Mouse (Mus musculus) MEL (cell line): ENCODE data around the gene Ptprn2. TPM values are rescaled to one million over a fixed set of nuclear protein-coding genes. Genes with fewer than 3 reads are reported as not detected.

Experiments used
- DNase-seq: peaks from one replicate; pipeline ENCODE4 v3.0.0; 2011; ENCODE audit warnings: low read depth, low spot score
- H3K27ac ChIP-seq: 2 replicates; pipeline ENCODE4 v1.5.1; 2012; ENCODE audit warnings: low read depth, mild to moderate bottlenecking, control low read depth, low read length, moderate library complexity; ENCODE audit not compliant: control insufficient read depth
- H3K27me3 ChIP-seq, 2 experiments: fragments of 150-350 bp in 1 of 2; sonication (generic) in 1 of 2; 2 replicates each; pipeline ENCODE4 v1.6.1; 2012; ENCODE audit warnings: low read length in 2 of 2, mild to moderate bottlenecking in 2 of 2, improper control_type of control experiment in 1 of 2, moderate library complexity in 1 of 2; ENCODE audit not compliant: insufficient read depth in 2 of 2, control insufficient read depth in 1 of 2
- H3K36me3 ChIP-seq, 2 experiments: 2 replicates each; pipeline ENCODE4 v1.6.1; 2012 to 2014; ENCODE audit warnings: low read length in 2 of 2, improper control_type of control experiment in 1 of 2, inconsistent platforms in 1 of 2, mild to moderate bottlenecking in 1 of 2; ENCODE audit not compliant: insufficient read depth in 2 of 2, control insufficient read depth in 1 of 2
- H3K4me1 ChIP-seq, 2 experiments: fragments of 150-350 bp in 1 of 2; sonication (generic) in 1 of 2; 2 replicates each; pipeline ENCODE4 v1.6.1; 2012; ENCODE audit warnings: low read length in 2 of 2, improper control_type of control experiment in 1 of 2, mild to moderate bottlenecking in 1 of 2; ENCODE audit not compliant: insufficient read depth in 2 of 2, control insufficient read depth in 1 of 2
- H3K4me3 ChIP-seq, 2 experiments: fragments of 150-350 bp in 1 of 2; sonication (generic) in 1 of 2; 2 replicates each; pipeline ENCODE4 v1.5.1; 2012; ENCODE audit warnings: low read depth in 2 of 2, low read length in 2 of 2, mild to moderate bottlenecking in 2 of 2, moderate library complexity in 2 of 2, control low read depth in 1 of 2, improper control_type of control experiment in 1 of 2; ENCODE audit not compliant: control insufficient read depth in 1 of 2, insufficient read depth in 1 of 2
- H3K79me2 ChIP-seq: 2 replicates; pipeline ENCODE4 v1.6.1; 2012; ENCODE audit warnings: mild to moderate bottlenecking, low read length, moderate library complexity; ENCODE audit not compliant: control insufficient read depth, poor library complexity, insufficient read depth
- H3K9ac ChIP-seq: 2 replicates; pipeline ENCODE4 v1.6.1; 2012; ENCODE audit warnings: low read depth, mild to moderate bottlenecking, control low read depth, low read length, moderate library complexity; ENCODE audit not compliant: control insufficient read depth, poor library complexity, severe bottlenecking
- H3K9me3 ChIP-seq: fragments of 150-350 bp; sonication (generic); replicated peaks from 2 replicates; pipeline ENCODE4 v1.6.1; 2012; ENCODE audit warnings: mild to moderate bottlenecking, low read length, improper control_type of control experiment, moderate library complexity; ENCODE audit not compliant: insufficient read depth
- CTCF ChIP-seq, 3 experiments: IDR thresholded peaks in 2 of 3; conservative IDR thresholded peaks in 1 of 3; 2 replicates each; pipeline ENCODE4 v1.5.1; 2011 to 2012; ENCODE audit warnings: low read length in 3 of 3, low read depth in 2 of 3, mild to moderate bottlenecking in 2 of 3, improper control_type of control experiment in 1 of 3, inconsistent platforms in 1 of 3, mixed read lengths in 1 of 3, moderate library complexity in 1 of 3; ENCODE audit not compliant: control insufficient read depth in 1 of 3, insufficient read depth in 1 of 3, poor library complexity in 1 of 3, severe bottlenecking in 1 of 3
- E2F4 ChIP-seq: IDR thresholded peaks from 2 replicates; pipeline ENCODE4 v1.6.1; 2011; ENCODE audit warnings: low read depth, low read length, improper control_type of control experiment, borderline replicate concordance
- ELF1 ChIP-seq: IDR thresholded peaks from 2 replicates; pipeline ENCODE4 v1.6.1; 2014; ENCODE audit warnings: low read depth, mild to moderate bottlenecking, inconsistent platforms, low read length, improper control_type of control experiment, moderate library complexity
- EP300 ChIP-seq, 2 experiments: IDR thresholded peaks; 2 replicates each; pipeline ENCODE4 v1.6.1; 2011; ENCODE audit warnings: improper control_type of control experiment in 2 of 2, low read length in 2 of 2, low read depth in 1 of 2, mild to moderate bottlenecking in 1 of 2
- ETS1 ChIP-seq: IDR thresholded peaks from 2 replicates; pipeline ENCODE4 v1.6.1; 2012; ENCODE audit warnings: low read depth, mild to moderate bottlenecking, inconsistent platforms, low read length, improper control_type of control experiment, moderate library complexity
- GATA1 ChIP-seq: IDR thresholded peaks from 2 replicates; pipeline ENCODE4 v1.6.1; 2011; ENCODE audit warnings: low read depth, low read length, improper control_type of control experiment
- HCFC1 ChIP-seq: IDR thresholded peaks from 2 replicates; pipeline ENCODE4 v1.6.1; 2012; ENCODE audit warnings: low read depth, mild to moderate bottlenecking, inconsistent platforms, low read length, improper control_type of control experiment, moderate library complexity
- KAT2A ChIP-seq: conservative IDR thresholded peaks from 2 replicates; pipeline ENCODE4 v1.6.1; 2012; ENCODE audit warnings: low read depth, low read length, improper control_type of control experiment, inconsistent platforms
- MAX ChIP-seq: IDR thresholded peaks from 2 replicates; pipeline ENCODE4 v1.6.1; 2011; ENCODE audit warnings: low read length, improper control_type of control experiment
- MAZ ChIP-seq: IDR thresholded peaks from 2 replicates; pipeline ENCODE4 v1.6.1; 2012; ENCODE audit warnings: low read depth, mild to moderate bottlenecking, inconsistent platforms, low read length, improper control_type of control experiment
- MYC ChIP-seq: IDR thresholded peaks from 2 replicates; pipeline ENCODE4 v1.6.1; 2011; ENCODE audit warnings: low read depth, mild to moderate bottlenecking, low read length, improper control_type of control experiment, moderate library complexity
- NELFE ChIP-seq: IDR thresholded peaks from 2 replicates; pipeline ENCODE4 v1.6.1; 2011; ENCODE audit warnings: low read depth, low read length, improper control_type of control experiment
- POLR2A ChIP-seq, 2 experiments: IDR thresholded peaks; 2 replicates each; pipeline ENCODE4 v1.6.1; 2011 to 2012; ENCODE audit warnings: low read length in 2 of 2, mild to moderate bottlenecking in 2 of 2, control low read depth in 1 of 2, improper control_type of control experiment in 1 of 2, low read depth in 1 of 2, moderate library complexity in 1 of 2; ENCODE audit not compliant: control insufficient read depth in 1 of 2, insufficient read depth in 1 of 2, poor library complexity in 1 of 2
- POLR2AphosphoS5 ChIP-seq: IDR thresholded peaks from 2 replicates; pipeline ENCODE4 v1.6.1; 2012; ENCODE audit warnings: low read depth, borderline replicate concordance, mild to moderate bottlenecking, inconsistent platforms, low read length, moderate library complexity, mixed read lengths
- RAD21 ChIP-seq: IDR thresholded peaks from 2 replicates; pipeline ENCODE4 v1.6.1; 2011; ENCODE audit warnings: mild to moderate bottlenecking, low read depth, low read length, improper control_type of control experiment
- SMC3 ChIP-seq: IDR thresholded peaks from 2 replicates; pipeline ENCODE4 v1.6.1; 2011; ENCODE audit warnings: low read depth, low read length, improper control_type of control experiment
- TAL1 ChIP-seq: IDR thresholded peaks from 2 replicates; pipeline ENCODE4 v1.6.1; 2012; ENCODE audit warnings: mild to moderate bottlenecking, inconsistent platforms, low read length, moderate library complexity, mixed read lengths
- TBP ChIP-seq: IDR thresholded peaks from 2 replicates; pipeline ENCODE4 v1.8.0; 2011; ENCODE audit warnings: low read depth, low read length, improper control_type of control experiment
- UBTF ChIP-seq: IDR thresholded peaks from 2 replicates; pipeline ENCODE4 v1.6.1; 2012; ENCODE audit warnings: low read depth, mild to moderate bottlenecking, inconsistent platforms, low read length, improper control_type of control experiment, moderate library complexity, borderline replicate concordance; ENCODE audit not compliant: insufficient read depth
- ZKSCAN1 ChIP-seq: IDR thresholded peaks from 2 replicates; pipeline ENCODE4 v1.6.1; 2012; ENCODE audit warnings: low read depth, mild to moderate bottlenecking, inconsistent platforms, low read length, improper control_type of control experiment, moderate library complexity
- ZMIZ1 ChIP-seq: IDR thresholded peaks from 2 replicates; pipeline ENCODE4 v1.6.1; 2012; ENCODE audit warnings: low read depth, mild to moderate bottlenecking, inconsistent platforms, low read length, improper control_type of control experiment, moderate library complexity
- polyA plus RNA-seq, 2 experiments: library from polyadenylated mRNA; stranded (reverse) in 1 of 2; unstranded in 1 of 2; fragments of >175 nt in 1 of 2; fragments of >200 nt in 1 of 2; gene quantifications; 2 replicates each; pipeline versions ENCODE4 v1.2.1 to v1.2.4; 2012; ENCODE audit warnings: low replicate concordance in 2 of 2, low read depth in 1 of 2; ENCODE audit not compliant: insufficient read length in 2 of 2, insufficient read depth in 1 of 2, missing spikeins in 1 of 2
- total RNA-seq: library from RNA; depleted of rRNA; stranded (reverse); fragments of 300-350 nt; gene quantifications from 2 replicates; pipeline ENCODE4 v1.2.3, GENCODE M21; 2012

Ptprn2 gene
- total and polyA plus RNA-seq, 3 experiments: not detected

DNA sequence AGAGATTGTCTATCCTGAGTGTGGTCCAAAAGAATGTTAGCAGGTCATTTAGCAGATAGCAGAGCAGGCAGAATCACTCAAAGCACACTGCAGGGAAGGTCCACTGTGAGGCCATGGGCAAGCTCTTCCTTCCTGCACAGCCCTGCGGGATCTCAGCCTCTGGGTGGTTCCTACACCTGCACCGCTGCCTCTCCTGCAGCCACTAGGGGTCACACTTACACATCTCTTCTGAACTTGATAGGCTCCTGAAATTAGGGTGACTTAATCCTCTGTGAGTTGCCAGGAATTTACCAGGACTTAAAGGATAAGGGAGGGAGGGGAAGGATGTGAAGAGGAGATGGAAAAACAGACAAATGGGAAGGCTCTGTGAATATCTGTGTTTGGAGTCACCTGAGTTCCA is 549.7 kb downstream of the Ptprn2 start:
- H3K9ac ChIP-seq: no peak overlapping the region
- no peaks in the 10 kb centered on the region for H3K27me3 ChIP-seq
- H3K9me3 ChIP-seq: no peaks in the 10 kb centered on the region
- no peaks in the 10 kb centered on the region for H3K79me2 ChIP-seq
- TF ChIP-seq TAL1 (no peak), UBTF (no peak), KAT2A (no peak), NELFE (0 out of 2 replicates have a peak, but pooled peaks have one; percentile 17), SMC3 (peak; percentile 17; the same call in 1 of the 2 replicates), CTCF (IDR thresholded peaks at IDR 0.05 in 2 of 3, conservative IDR thresholded peaks at IDR 0.05 in 1 of 3; ENCODE audit: control insufficient read depth in 1 of 3, insufficient read depth in 1 of 3, low read depth in 2 of 3, low read length in 3 of 3, poor library complexity in 1 of 3, severe bottlenecking in 1 of 3) (peak; percentile 30 to 59 (median 42)), MAZ (no peak), MAX (no peak), ETS1 (no peak), RAD21 (peak; percentile 26)
- TF ChIP-seq, all 39 proteins: peak for 4
- Histone ChIP-seq H3K4me3 (no peak overlapping the region), H3K27ac (no peak overlapping the region), H3K36me3 (no peaks in the 10 kb centered on the region), H3K4me1 (no peaks in the 10 kb centered on the region)
- DNase-seq: peak; percentile 12

- no peaks in the 10 kb centered on the region; the same call in 1 of the 2 replicates for H3K9me3 ChIP-seq
- no peaks in the 10 kb centered on the region for H3K27me3 ChIP-seq
- H3K4me3 ChIP-seq: no peak overlapping the region
- no peak for DNase-seq
- no peak overlapping the region for H3K27ac ChIP-seq
- no peaks in the 10 kb centered on the region for H3K4me1 ChIP-seq
- no peaks in the 10 kb centered on the region for H3K36me3 ChIP-seq
- TF ChIP-seq NELFE (no peak), ZMIZ1 (no peak), TBP (no peak), MAZ (no peak), HCFC1 (no peak), TAL1 (no peak), GATA1 (no peak), UBTF (no peak), MAX (no peak), KAT2A (no peak), POLR2AphosphoS5 (no peak), RAD21 (no peak), ELF1 (no peak), POLR2A (IDR thresholded peaks at IDR 0.05; ENCODE audit: control insufficient read depth in 1 of 2, insufficient read depth in 1 of 2, low read depth in 1 of 2, low read length in 2 of 2, poor library complexity in 1 of 2) (no peak), MYC (no peak), ZKSCAN1 (no peak), E2F4 (no peak), EP300 (IDR thresholded peaks at IDR 0.05; ENCODE audit: low read depth in 1 of 2, low read length in 2 of 2) (no peak)
- no peak overlapping the region for H3K9ac ChIP-seq
- no peaks in the 10 kb centered on the region for H3K79me2 ChIP-seq
These were observed 553.9 kb downstream of the Ptprn2 start for GRCm38 (mm10) chr12:117039411-117039810.
